Mouse (Mus musculus): ENCODE results near the gene Rhobtb3. TPM values are rescaled to one million over a fixed set of nuclear protein-coding genes. Genes with fewer than 3 reads are reported as not detected.

Gene Rhobtb3
- polyA plus RNA-seq (2014; fragmentation: Illumina TruSeq; extraction: RNeasy Lipid Tissue Mini Kit (QIAGEN cat#74804); ENCODE audit: low read depth, low replicate concordance), result 17.2 TPM

GRCm38 (mm10) chr13:75943189-75944043, at the start of gene Rhobtb3:
Gene Rhobtb3, minus strand, starts transcription at chr13:75943925.

GRCm38 (mm10) chr13:75966850-75967249, 23.1 kb upstream of the Rhobtb3 start, which contains the start of gene Spata9:
Gene Spata9, plus strand, starts transcription at chr13:75967150.

GRCm38 (mm10) chr13:75839719-75840481, 103.8 kb downstream of the Rhobtb3 start, which contains the start of gene Glrx:
Gene Glrx, plus strand, starts transcription at chr13:75839868.

Other genes starting within 250 kb of the Rhobtb3 start
- 129 TPM for gene Ell2, start 237.2 kb downstream of the Rhobtb3 start, polyA plus RNA-seq (2014; fragmentation: Illumina TruSeq; extraction: RNeasy Lipid Tissue Mini Kit (QIAGEN cat#74804); ENCODE audit: low read depth, low replicate concordance)
- 161 TPM for gene Glrx, start 104.1 kb downstream of the Rhobtb3 start, polyA plus RNA-seq (2014; fragmentation: Illumina TruSeq; extraction: RNeasy Lipid Tissue Mini Kit (QIAGEN cat#74804); ENCODE audit: low read depth, low replicate concordance)
- gene Spata9, start 23.2 kb upstream of the Rhobtb3 start, polyA plus RNA-seq (2014; fragmentation: Illumina TruSeq; extraction: RNeasy Lipid Tissue Mini Kit (QIAGEN cat#74804); ENCODE audit: low read depth, low replicate concordance), result not detected
- gene Rfesd, start 74.8 kb upstream of the Rhobtb3 start, polyA plus RNA-seq (2014; fragmentation: Illumina TruSeq; extraction: RNeasy Lipid Tissue Mini Kit (QIAGEN cat#74804); ENCODE audit: low read depth, low replicate concordance), result 105 TPM
- not detected for gene Gpr150, start 113.1 kb upstream of the Rhobtb3 start, polyA plus RNA-seq (2014; fragmentation: Illumina TruSeq; extraction: RNeasy Lipid Tissue Mini Kit (QIAGEN cat#74804); ENCODE audit: low read depth, low replicate concordance)
- gene Arsk, start 154.7 kb upstream of the Rhobtb3 start, polyA plus RNA-seq (2014; fragmentation: Illumina TruSeq; extraction: RNeasy Lipid Tissue Mini Kit (QIAGEN cat#74804); ENCODE audit: low read depth, low replicate concordance), result 36.1 TPM
- 29.2 TPM for gene Ttc37, start 154.8 kb upstream of the Rhobtb3 start, polyA plus RNA-seq (2014; fragmentation: Illumina TruSeq; extraction: RNeasy Lipid Tissue Mini Kit (QIAGEN cat#74804); ENCODE audit: low read depth, low replicate concordance)

Measured in sigmoid colon, adult 10 weeks (tissue).